In the genomic region with DNA sequence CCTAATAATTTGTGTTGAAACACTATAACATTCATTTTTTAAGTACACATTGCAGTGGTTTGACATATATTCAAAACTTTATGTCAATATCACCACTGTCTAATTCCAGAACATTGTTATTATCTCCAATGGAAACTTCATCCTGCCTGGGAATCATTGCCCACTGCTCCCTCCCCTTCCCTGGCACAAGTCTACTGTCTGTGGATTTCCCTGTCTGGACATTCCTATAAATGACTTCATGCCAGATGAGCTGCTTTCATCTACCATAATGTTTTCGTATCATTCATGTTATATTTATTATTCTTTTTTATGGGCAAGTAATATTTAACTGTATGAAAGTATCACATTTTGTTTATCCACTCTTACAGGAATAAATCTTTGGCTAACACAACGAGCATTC, we compare ENCODE assay signal across 30 mouse cellular contexts. TPM values are rescaled to one million over a fixed set of nuclear protein-coding genes. Genes with fewer than 3 reads are reported as not detected.
A peak's percentile ranks its signal among the peaks of the same experiment; 100 is the strongest.
DNase-seq lines count a peak whose midpoint lies in the region; ATAC-seq lines count a peak whose summit lies in the region.
"Had no signal": no experiment of that assay in that cellular context is flagged by ENCODE, and none has a peak within 500 bp of the region (broad histone marks: within the 10 kb centered on the region; RNA-seq: fewer than 3 reads in every experiment).

No protein-coding gene starts in this region.

- WGBS in limb, embryonic 15.5 days, result 31% methylated on average over 2 of the region's 2 CpGs
- 76% methylated on average over 2 of the region's 2 CpGs for WGBS in limb, embryonic 10.5 days

- no peak overlapping the region for H3K9ac ChIP-seq in limb, embryonic 15.5 days
- H3K9ac ChIP-seq: embryonic facial prominence, embryonic 12.5 days; embryonic facial prominence, embryonic 15.5 days; forebrain, embryonic 12.5 days had no signal

- H3K4me3 ChIP-seq in limb, embryonic 15.5 days, result no peak overlapping the region
- no peak overlapping the region for H3K4me3 ChIP-seq in limb, embryonic 10.5 days
- H3K4me3 ChIP-seq: embryonic facial prominence, embryonic 12.5 days; embryonic facial prominence, embryonic 15.5 days; erythroblast, embryonic 14.5 days; forebrain, embryonic 10.5 days; forebrain, embryonic 12.5 days had no signal

- H3K27me3 ChIP-seq in limb, embryonic 15.5 days, result no peaks in the 10 kb centered on the region
- H3K27me3 ChIP-seq in limb, embryonic 10.5 days (ENCODE audit: low read depth, poor library complexity, severe bottlenecking), result no peaks in the 10 kb centered on the region
- H3K27me3 ChIP-seq: embryonic facial prominence, embryonic 12.5 days; embryonic facial prominence, embryonic 15.5 days; forebrain, embryonic 12.5 days had no signal

- H3K36me3 ChIP-seq in limb, embryonic 15.5 days, result no peaks in the 10 kb centered on the region
- H3K36me3 ChIP-seq in limb, embryonic 10.5 days, result no peaks in the 10 kb centered on the region
- H3K36me3 ChIP-seq: embryonic facial prominence, embryonic 12.5 days; embryonic facial prominence, embryonic 15.5 days; forebrain, embryonic 10.5 days; forebrain, embryonic 12.5 days; G1E had no signal

- H3K4me1 ChIP-seq in limb, embryonic 15.5 days, result peaks cover 10% of the 10 kb centered on the region; the same call in 1 of the 2 replicates
- no peaks in the 10 kb centered on the region for H3K4me1 ChIP-seq in limb, embryonic 10.5 days
- H3K4me1 ChIP-seq: embryonic facial prominence, embryonic 12.5 days; embryonic facial prominence, embryonic 15.5 days; forebrain, embryonic 12.5 days had no signal

- no peak overlapping the region for H3K4me2 ChIP-seq in limb, embryonic 15.5 days
- H3K4me2 ChIP-seq: embryonic facial prominence, embryonic 12.5 days; embryonic facial prominence, embryonic 15.5 days; forebrain, embryonic 12.5 days had no signal

- H3K9me3 ChIP-seq in limb, embryonic 15.5 days, result no peaks in the 10 kb centered on the region
- H3K9me3 ChIP-seq in limb, embryonic 10.5 days (replicated peaks), result no peaks in the 10 kb centered on the region
- H3K9me3 ChIP-seq: embryonic facial prominence, embryonic 12.5 days; embryonic facial prominence, embryonic 15.5 days; forebrain, embryonic 12.5 days; G1E had no signal

- no peak overlapping the region for H3K27ac ChIP-seq in limb, embryonic 15.5 days
- H3K27ac ChIP-seq in limb, embryonic 10.5 days, result no peak overlapping the region
- H3K27ac ChIP-seq: embryonic facial prominence, embryonic 12.5 days; embryonic facial prominence, embryonic 15.5 days; forebrain, embryonic 10.5 days; forebrain, embryonic 12.5 days had no signal

- ATAC-seq in limb, embryonic 15.5 days (ENCODE audit: insufficient number of reproducible peaks, low FRiP score, low TSS enrichment, low read depth), result 0 out of 2 replicates have a peak, but pooled peaks have one; percentile 10
- ATAC-seq in megakaryocyte, adult 5-6 weeks (ENCODE audit: poor library complexity, severe bottlenecking), result no peak
- ATAC-seq: CD4-positive, CD25-positive, alpha-beta regulatory T cell, adult 4 months; forebrain, embryonic 14.5 days; forebrain, embryonic 16.5 days had no signal

- DNase-seq in limb, embryonic 10.5 days (ENCODE audit: low spot score), result no peak
- DNase-seq in testis, postnatal 10 days (ENCODE audit: low spot score), result peak; percentile 1
- DNase-seq in testis, postnatal 14 days (ENCODE audit: low spot score), result no peak
- DNase-seq in NIH3T3 (ENCODE audit: low read depth), result peak; percentile 69
- DNase-seq: adrenal gland, adult 2 months; adrenal gland, postnatal 10 days; adrenal gland, postnatal 25 days; B cell, adult 2 months; cerebellum, adult 11 months; cerebellum, adult 18-20 months; cerebellum, adult 8-10 months; cerebellum, adult 9-11 months; cerebellum, postnatal 14 days; cerebellum, postnatal 36 days; embryo, embryonic 11 days had no signal

RNA-seq across cellular contexts. Expression of a gene that starts 30.8 kb away (rescaled TPM):
- not detected in 2 replicates for polyA plus RNA-seq in limb, embryonic 15.5 days (2015; fragmentation: Nextera tagmentation; extraction: Ambion mirVana)
- polyA plus RNA-seq in limb, embryonic 10.5 days (2016; fragmentation: Nextera tagmentation; extraction: Ambion mirVana), result not detected in 2 replicates
- total RNA-seq in megakaryocyte, adult 5-6 weeks (2015), result not detected in 2 replicates
- not detected in 2 replicates for total RNA-seq in megakaryocyte, adult 5-6 weeks (2017)
- total RNA-seq: adrenal gland, adult 2 months; adrenal gland, postnatal 10 days; adrenal gland, postnatal 25 days; adrenal gland, postnatal 4 days; CH12.LX; common myeloid progenitor, adult 5-6 weeks; G1E had no signal
- polyA plus RNA-seq: adrenal gland, adult 2 months; brain, embryonic 14.5 days; CD4-positive, CD25-positive, alpha-beta regulatory T cell, adult 4 months; embryonic facial prominence, embryonic 12.5 days; embryonic facial prominence, embryonic 15.5 days; erythroblast, embryonic 14.5 days; forebrain, embryonic 10.5 days; forebrain, embryonic 12.5 days; forebrain, embryonic 14.5 days; forebrain, embryonic 16.5 days; G1E had no signal

Comparison
In these comparisons a context has a peak if more than half of its experiments do, and no peak if none do; other contexts are left out.
1. DNase-seq: peak in testis, postnatal 10 days (single experiment) and NIH3T3 (single experiment); none in limb, embryonic 10.5 days (single experiment) and testis, postnatal 14 days (single experiment).